Mouse (Mus musculus) C2C12 (cell line): ENCODE data around the gene Slc44a1. TPM values are rescaled to one million over a fixed set of nuclear protein-coding genes. Genes with fewer than 3 reads are reported as not detected.

Source experiments
- H3K27me3 ChIP-seq: one replicate; pipeline ENCODE4 v1.6.1; 2011; ENCODE audit not compliant: control insufficient read depth, insufficient read depth, insufficient read length
- H3K36me3 ChIP-seq: one replicate; pipeline ENCODE4 v1.6.1; 2011; ENCODE audit not compliant: control insufficient read depth, insufficient read depth
- H3K4me3 ChIP-seq: one replicate; pipeline ENCODE4 v1.5.1; 2011; ENCODE audit warnings: mild to moderate bottlenecking, control low read depth; ENCODE audit not compliant: poor library complexity, insufficient read depth, severe bottlenecking
- H3K79me2 ChIP-seq: one replicate; pipeline ENCODE4 v1.6.1; 2011; ENCODE audit not compliant: control insufficient read depth, insufficient read depth
- H3K79me3 ChIP-seq: one replicate; pipeline ENCODE4 v1.6.1; 2011; ENCODE audit warnings: low read depth, control low read depth
- H3ac ChIP-seq: one replicate; pipeline ENCODE3; 2011; ENCODE audit warnings: low read depth; ENCODE audit not compliant: control insufficient read depth, insufficient read length
- CEBPB ChIP-seq: IDR thresholded peaks from one replicate; pipeline ENCODE4 v1.6.1; 2011; ENCODE audit warnings: low read depth, mild to moderate bottlenecking, control low read depth, moderate library complexity
- CTCF ChIP-seq: IDR thresholded peaks from one replicate; pipeline ENCODE4 v1.5.1; 2011; ENCODE audit not compliant: control insufficient read depth, insufficient read depth, insufficient read length
- FOSL1 ChIP-seq: IDR thresholded peaks from one replicate; pipeline ENCODE4 v1.8.0; 2011; ENCODE audit warnings: mild to moderate bottlenecking, low read length; ENCODE audit not compliant: poor library complexity, insufficient read depth, severe bottlenecking
- MAX ChIP-seq: IDR thresholded peaks from one replicate; pipeline ENCODE4 v1.6.1; 2011; ENCODE audit warnings: mild to moderate bottlenecking, control low read depth
- MYOD1 ChIP-seq: IDR thresholded peaks from one replicate; pipeline ENCODE4 v1.6.1; 2011; ENCODE audit warnings: low read depth; ENCODE audit not compliant: control insufficient read depth, insufficient read length
- MYOG ChIP-seq: IDR thresholded peaks from one replicate; pipeline ENCODE4 v1.6.1; 2011; ENCODE audit not compliant: control insufficient read depth, insufficient read length; ENCODE audit errors: extremely low read depth
- USF1 ChIP-seq: IDR thresholded peaks from one replicate; pipeline ENCODE4 v1.6.1; 2011; ENCODE audit warnings: low read depth, mild to moderate bottlenecking, control low read depth, moderate library complexity
- polyA plus RNA-seq: library from polyadenylated mRNA; unstranded; fragments of >200 nt; fragmentation: generic; extraction: Trizol; gene quantifications from one replicate; pipeline ENCODE4 v1.2.1, GENCODE M21; 2012; ENCODE audit warnings: missing spikeins

Gene Slc44a1
- polyA plus RNA-seq, 1 experiment, result 27.1 TPM

GRCm38 (mm10) chr4:53456570-53456969, 16.4 kb downstream of the Slc44a1 start:
- TF ChIP-seq CEBPB, result no peak
- no peak for TF ChIP-seq CTCF
- TF ChIP-seq MYOD1, result no peak
- no peak for TF ChIP-seq FOSL1
- TF ChIP-seq USF1, result no peak
- TF ChIP-seq MAX, result no peak
- TF ChIP-seq MYOG, result no peak
- H3ac ChIP-seq, result no peak overlapping the region
- no peaks in the 10 kb centered on the region for H3K27me3 ChIP-seq
- peaks cover 96% of the 10 kb centered on the region for H3K79me2 ChIP-seq
- H3K4me3 ChIP-seq, result no peak overlapping the region
- no peaks in the 10 kb centered on the region for H3K36me3 ChIP-seq
- peaks cover 51% of the 10 kb centered on the region for H3K79me3 ChIP-seq

GRCm38 (mm10) chr4:53458503-53458902, 18.3 kb downstream of the Slc44a1 start:
- TF ChIP-seq USF1, result no peak
- no peak for TF ChIP-seq FOSL1
- TF ChIP-seq CTCF, result no peak
- TF ChIP-seq MYOG, result no peak
- TF ChIP-seq MAX, result no peak
- TF ChIP-seq MYOD1, result no peak
- Histone ChIP-seq H3K79me2 (peaks cover 96% of the 10 kb centered on the region), H3K79me3 (peaks cover 61% of the 10 kb centered on the region), H3ac (no peak overlapping the region), H3K4me3 (no peak overlapping the region), H3K36me3 (no peaks in the 10 kb centered on the region), H3K27me3 (no peaks in the 10 kb centered on the region)

GRCm38 (mm10) chr4:53459697-53460096, 19.5 kb downstream of the Slc44a1 start:
- H3K79me3 ChIP-seq, result peaks cover 53% of the 10 kb centered on the region
- TF ChIP-seq CTCF (no peak), FOSL1 (no peak), MYOD1 (no peak), MYOG (no peak), CEBPB (no peak), MAX (no peak), USF1 (no peak)
- no peak overlapping the region for H3ac ChIP-seq
- peaks cover 95% of the 10 kb centered on the region for H3K79me2 ChIP-seq
- no peak overlapping the region for H3K4me3 ChIP-seq
- no peaks in the 10 kb centered on the region for H3K27me3 ChIP-seq
- H3K36me3 ChIP-seq, result no peaks in the 10 kb centered on the region

DNA sequence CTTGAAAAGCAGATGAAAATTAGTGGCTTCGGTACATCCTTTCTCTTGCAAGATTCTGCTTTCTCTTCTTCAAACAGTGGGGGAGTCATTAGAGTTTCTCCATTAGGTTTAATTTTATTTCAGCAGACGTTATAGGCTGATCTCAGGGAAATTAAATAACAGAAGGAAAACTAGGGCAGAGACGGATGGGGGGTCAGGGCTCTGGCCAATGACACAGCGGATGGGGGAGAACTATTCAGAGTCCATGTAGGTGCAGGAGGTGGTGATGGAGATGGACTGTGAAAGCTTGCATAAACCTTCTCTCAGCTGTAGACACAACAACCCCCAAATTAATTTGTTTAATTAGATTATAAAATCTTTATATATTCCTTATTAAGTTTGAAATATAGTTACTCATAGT, 20.8 kb downstream of the Slc44a1 start:
- H3ac ChIP-seq, result no peak overlapping the region
- TF ChIP-seq MAX (no peak), MYOD1 (no peak), MYOG (no peak), FOSL1 (no peak), USF1 (no peak), CEBPB (no peak), CTCF (no peak)
- H3K79me3 ChIP-seq, result peaks cover 49% of the 10 kb centered on the region
- no peak overlapping the region for H3K4me3 ChIP-seq
- peaks cover 94% of the 10 kb centered on the region for H3K79me2 ChIP-seq
- no peaks in the 10 kb centered on the region for H3K27me3 ChIP-seq
- H3K36me3 ChIP-seq, result no peaks in the 10 kb centered on the region

- Histone ChIP-seq H3ac (no peak overlapping the region), H3K36me3 (no peaks in the 10 kb centered on the region), H3K4me3 (no peak overlapping the region), H3K79me3 (peaks cover 52% of the 10 kb centered on the region), H3K79me2 (peaks cover 94% of the 10 kb centered on the region), H3K27me3 (no peaks in the 10 kb centered on the region)
- TF ChIP-seq USF1 (no peak), MYOD1 (no peak), FOSL1 (no peak), CTCF (no peak), CEBPB (no peak), MYOG (no peak), MAX (no peak)
Observed at GRCm38 (mm10) chr4:53462069-53462468, 21.9 kb downstream of the Slc44a1 start.
